Mouse (Mus musculus) spleen, adult 2 months (tissue): ENCODE results near the gene Prtn3.

Experiments
- CTCF ChIP-seq: fragments of 200-500 bp; IDR thresholded peaks from 2 replicates; pipeline ENCODE4 v1.5.1; 2011; ENCODE audit warnings: mild to moderate bottlenecking, inconsistent platforms; ENCODE audit not compliant: insufficient read depth, insufficient read length, insufficient replicate concordance; ENCODE audit errors: extremely low read depth
- POLR2A ChIP-seq: fragments of 200-500 bp; IDR thresholded peaks from 2 replicates; pipeline ENCODE4 v1.6.1; 2011; ENCODE audit warnings: low read depth, low read length, inconsistent platforms

GRCm38 (mm10) chr10:79886054-79886453 is 11.8 kb downstream of the Prtn3 start, which contains the start of gene Elane:
- TF ChIP-seq POLR2A (no peak), CTCF (no peak)
